Mouse (Mus musculus) megakaryocyte-erythroid progenitor cell, adult 5-6 weeks (primary cell): ENCODE results near the gene Cdh1. TPM values are rescaled to one million over a fixed set of nuclear protein-coding genes. Genes with fewer than 3 reads are reported as not detected.

ENCODE experiments used
- ATAC-seq: replicated peaks from 2 replicates; pipeline ENCODE4 v1.8.0; 2016; ENCODE audit warnings: mild to moderate bottlenecking, inconsistent platforms; ENCODE audit not compliant: severe bottlenecking, poor library complexity, low FRiP score, low TSS enrichment
- total RNA-seq, 2 experiments: library from RNA; stranded (forward) in 1 of 2; stranded (reverse) in 1 of 2; fragments of 200-1000, 215-1000 nt in 1 of 2; fragments of >200 nt in 1 of 2; fragmentation: Nextera tagmentation in 1 of 2; gene quantifications; 2 replicates each; pipeline ENCODE4 v1.2.3; 2014 to 2017

The Cdh1 gene
- total RNA-seq, 2 experiments from 2014 or later = not detected

DNA sequence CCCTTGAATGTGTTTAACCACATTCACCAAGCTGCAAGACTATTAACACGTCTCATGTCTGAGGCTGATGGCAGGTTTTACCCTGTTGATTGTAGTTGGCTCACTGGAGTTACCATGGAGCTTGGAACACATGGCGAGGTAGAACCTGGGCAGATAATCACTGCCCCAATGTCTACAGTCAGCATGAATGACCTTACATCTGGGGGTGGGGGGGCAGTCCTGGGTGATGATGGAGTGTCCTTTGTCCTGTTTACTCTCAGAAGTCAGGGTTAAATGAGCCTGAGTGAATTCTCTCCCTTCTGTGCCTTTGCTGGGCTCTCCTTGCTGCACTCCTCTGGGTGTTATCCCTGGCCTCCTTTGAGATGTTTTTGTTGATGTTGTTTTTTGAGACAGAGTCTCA, 39.0 kb downstream of the Cdh1 start:
- ATAC-seq = no peak

DNA sequence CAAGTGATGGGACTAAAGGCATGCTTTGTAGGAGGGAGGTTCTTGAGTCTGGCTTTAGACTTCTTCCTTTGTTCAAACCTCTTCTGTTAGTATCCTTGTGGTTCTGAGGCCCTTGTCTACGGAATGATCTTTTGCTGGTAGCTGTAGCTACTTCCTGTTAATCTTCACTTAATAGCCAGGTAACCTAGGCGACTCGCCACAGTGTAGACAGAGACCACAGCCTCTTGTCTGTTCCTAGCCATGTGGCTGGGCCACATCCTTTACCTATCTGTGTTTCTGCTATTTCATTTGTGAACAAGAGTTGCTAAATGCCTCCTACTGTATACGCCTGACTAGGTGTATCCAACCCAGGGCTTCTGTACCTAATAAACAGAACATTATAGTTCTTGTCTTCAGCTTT, 39.9 kb downstream of the Cdh1 start:
- ATAC-seq = no peak

DNA sequence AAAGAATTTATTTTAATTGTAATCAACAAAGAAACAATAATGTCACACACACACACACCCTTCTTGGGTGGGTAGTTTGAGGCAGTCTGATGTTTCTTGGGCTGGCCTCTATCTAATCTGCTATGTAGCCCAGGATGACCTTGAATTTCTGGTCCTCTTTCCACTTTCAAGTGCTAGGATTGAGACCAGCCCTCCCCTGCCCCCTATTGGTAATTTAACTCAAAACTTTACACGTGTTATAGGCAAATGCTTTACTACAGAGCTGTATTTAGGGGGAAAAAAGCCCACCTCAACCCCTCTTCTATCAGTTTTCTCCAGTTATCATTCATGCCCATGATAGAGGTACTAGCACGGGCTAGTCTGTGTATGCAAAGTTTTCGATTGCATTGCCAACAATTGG, 41.8 kb downstream of the Cdh1 start:
- ATAC-seq = no peak

DNA sequence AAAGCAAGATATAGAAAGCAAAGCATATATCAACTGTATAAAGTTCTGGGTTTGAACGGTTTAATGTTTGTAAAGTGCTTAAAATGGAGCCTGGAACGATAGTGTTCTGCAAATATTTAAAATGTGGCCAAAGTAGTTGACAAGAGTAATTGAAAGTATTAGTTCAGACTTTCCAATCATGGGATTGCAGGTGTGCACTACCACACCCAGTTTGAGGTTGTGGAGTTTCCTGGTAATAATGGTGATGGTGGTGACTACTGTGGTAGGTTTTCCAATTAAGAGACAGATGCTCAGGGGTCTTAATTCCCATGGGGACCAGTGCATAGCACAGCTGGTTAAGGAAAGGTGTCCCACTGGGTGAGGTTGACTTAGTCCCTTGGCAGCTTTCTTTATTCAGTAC, 43.0 kb downstream of the Cdh1 start:
- no peak for ATAC-seq

DNA sequence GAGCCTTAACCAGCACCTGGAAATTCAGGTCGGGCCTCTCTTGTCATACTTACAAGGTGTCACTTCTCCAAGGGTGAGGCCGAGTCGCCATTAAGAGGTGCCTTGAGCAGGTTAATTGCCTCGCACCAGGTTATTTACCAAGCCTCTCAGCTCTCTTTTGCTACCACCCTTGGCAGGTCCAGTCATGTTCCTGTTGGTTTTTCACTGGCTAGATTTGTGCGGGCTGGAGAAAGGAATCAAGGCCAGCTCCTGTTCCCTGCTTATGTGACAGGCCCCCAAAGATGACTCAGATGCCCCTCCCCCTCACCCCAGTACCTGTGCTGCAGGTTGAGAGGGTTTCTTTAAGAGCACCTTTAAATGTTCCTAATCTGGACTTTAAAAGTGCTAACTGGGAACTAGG, 43.6 kb downstream of the Cdh1 start:
- ATAC-seq = no peak

DNA sequence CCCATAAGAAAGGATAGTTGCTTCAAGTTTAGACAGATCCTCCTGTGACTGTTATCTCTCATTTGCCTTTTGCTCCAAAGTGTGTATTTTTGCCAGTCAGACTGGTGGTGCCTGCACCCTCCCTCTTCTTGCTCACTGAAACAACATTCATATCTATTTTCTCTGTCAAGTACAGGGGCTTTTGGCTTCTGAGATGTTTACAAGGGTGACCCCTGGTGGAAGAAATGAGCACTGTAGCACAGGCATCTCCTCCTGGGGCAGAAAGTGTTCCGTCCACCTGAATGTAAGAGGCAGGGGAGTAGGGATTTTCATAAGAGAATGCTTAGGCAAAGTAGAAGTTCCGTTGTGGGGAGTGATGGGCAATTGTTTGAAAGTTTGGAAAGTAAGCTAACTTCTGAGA, 44.2 kb downstream of the Cdh1 start:
- peak; percentile 78 for ATAC-seq

DNA sequence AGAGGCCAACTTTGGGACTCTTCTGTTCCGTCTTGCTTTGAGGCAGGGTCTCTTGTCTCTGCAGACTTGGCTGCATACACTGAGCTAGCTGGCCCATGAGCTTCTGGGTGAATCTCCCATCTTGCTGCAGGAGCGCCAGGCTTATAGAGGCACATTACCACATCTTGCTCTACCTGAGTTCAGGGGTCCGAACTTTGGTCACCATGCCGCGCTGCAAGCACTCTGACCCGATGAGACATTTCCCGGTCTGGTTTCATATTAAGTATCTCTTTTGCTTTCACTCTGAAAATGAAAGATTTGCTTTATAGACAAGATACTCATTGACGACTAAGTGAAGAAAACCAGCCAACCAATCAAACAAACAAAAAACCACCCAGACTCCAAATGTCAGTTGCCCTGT, 45.3 kb downstream of the Cdh1 start:
- no peak for ATAC-seq

DNA sequence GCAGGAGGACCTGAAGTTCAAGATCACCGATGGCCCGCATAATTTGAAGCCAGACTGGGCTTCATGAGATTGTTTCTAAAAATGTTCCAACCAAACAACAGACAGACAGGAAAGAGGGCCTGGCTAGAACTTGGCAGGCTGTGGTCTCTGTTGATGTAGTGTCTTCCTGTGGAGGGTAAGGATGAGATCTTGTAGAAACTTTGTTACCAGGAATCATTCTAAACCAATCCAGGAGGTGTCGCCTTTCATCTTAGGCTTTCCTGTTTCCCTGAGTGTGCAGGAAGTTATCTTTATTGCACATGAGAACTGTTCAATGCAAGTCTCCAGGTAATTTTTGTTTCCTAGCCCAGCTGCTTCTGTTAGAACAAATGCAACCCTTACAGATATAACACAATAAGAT, 48.8 kb downstream of the Cdh1 start:
- ATAC-seq = no peak

DNA sequence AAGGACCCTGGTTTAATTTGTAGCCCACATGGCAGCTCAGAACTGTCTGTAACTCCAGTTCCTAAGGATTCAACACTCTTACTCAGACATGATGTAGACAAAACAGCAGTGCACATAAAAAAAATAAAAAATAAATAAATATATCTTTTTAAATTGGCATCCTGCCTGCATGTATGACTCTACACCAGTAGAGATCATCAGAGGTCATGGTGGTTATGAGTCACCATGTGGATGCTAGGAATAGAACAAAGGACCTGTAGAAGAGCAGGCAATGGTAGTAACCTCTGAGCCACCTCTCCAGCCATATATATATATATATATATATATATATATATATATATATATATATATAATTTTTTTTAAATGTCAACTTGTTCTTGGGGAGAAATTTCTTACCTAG, 52.9 kb downstream of the Cdh1 start:
- ATAC-seq = no peak

DNA sequence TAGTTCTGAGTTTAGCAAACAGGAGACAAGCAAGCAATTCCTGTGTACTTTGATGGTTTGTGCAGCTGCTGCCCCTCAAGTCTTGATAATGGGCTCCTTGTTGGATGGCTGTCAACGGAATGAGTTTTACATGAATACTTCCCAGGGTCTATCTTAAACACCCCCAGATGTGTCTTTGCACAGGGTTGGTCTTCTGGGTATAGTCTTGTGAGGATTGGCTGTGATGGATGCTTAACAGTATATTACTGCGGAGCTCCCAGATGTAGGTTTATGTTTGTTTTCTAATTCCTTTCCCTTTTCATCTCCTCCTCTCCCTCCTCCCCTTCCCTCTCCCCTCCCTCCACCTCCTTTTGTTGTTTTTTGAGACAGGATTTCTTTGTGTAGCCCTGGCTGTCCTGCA, 69.6 kb downstream of the Cdh1 start:
- no peak for ATAC-seq

DNA sequence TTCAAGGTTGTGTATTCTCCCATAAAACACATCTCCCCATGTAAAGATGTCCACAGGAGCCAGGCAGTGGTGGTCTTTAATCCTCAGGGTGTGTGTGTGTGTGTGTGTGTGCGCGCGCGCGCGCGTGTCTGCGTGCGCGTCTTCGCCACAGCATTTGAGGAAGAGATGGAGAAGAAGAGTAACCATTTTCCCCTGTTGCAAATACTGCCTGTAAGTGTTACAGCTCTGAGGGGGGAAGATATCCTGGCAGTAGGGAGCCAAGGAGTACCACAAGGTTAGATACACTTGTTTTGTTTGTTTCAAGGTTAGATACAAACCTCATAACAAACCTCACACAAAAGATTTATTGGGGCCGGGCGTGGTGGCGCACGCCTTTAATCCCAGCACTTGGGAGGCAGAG, 71.2 kb downstream of the Cdh1 start:
- ATAC-seq = no peak

DNA sequence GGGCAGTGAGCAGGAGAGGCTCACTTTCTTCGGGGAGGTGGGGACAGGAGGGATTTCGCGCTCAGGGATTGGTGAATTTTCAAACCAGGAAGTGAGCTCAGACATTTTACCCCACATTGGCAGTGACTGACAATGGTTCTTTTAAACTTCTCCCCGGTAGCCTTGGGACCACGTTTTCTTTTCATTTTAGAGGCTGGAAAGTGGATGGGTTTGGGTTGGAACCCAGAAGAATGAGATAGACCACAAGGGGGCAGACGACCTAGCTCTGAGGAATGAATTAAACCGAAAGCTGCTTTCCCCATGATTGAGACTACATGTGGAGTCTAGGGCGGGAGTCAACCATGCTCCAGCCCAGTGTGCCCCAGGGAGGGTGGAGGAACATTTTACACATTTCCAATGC, 71.7 kb downstream of the Cdh1 start:
- ATAC-seq = 0 out of 2 replicates have a peak, but pooled peaks have one; percentile 41

DNA sequence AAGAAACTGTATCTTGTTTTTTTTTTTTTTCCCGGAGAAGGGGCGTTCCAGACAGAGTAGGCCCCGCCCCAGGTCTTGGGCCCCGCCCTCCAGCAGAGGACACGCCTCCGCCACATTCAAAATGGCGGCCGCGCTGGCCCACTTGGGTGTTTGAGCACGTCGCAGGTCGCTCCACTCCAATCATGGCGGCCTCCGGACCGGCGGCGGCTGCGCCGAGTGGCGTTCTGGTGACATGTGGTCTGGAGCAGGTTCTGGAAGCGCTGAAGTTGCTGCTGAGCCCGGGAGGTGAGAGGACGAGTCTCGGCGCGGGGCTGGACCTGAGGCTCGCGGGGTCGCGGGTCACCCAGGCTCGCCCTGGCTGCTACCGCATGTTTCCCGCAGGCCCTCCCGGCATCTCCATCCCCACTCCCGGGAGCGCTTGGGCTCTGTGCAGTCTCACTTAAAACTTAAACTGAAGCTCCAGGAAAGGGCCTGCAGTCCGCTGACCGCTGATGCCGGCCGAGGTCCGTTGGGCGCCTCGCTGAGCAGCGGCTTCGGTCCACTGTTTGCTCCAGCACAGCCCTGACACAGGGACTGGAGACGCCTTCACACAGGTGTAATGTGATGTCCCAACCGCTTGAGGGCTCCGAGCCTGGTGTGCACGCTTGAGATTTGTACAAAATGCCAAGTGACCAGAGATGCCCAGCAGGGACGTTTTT, 80.0 kb downstream of the Cdh1 start, which contains the start of gene Tango6:
Gene Tango6 (plus strand): TSS at position 98 of the 698 bp plus-strand sequence.
- peak; percentile 94 for ATAC-seq

DNA sequence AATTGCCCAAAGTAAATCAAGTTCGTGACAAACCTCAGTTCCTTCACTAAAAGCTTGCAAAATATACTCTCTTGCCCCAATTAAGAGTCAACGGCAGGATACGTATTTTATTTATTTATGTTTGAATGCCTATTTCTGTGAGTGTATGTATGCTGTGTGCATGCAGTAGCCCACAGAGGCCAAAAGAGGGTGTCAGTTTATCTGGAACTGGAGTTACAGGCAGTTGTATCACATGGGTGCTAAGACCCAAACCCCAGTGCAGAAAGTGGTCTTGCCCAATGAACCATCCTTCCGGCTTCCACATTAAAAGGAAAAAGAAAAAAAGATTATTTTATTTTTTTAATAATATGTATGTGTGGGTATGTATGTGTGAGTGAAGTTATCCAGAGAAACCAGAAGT, 81.2 kb downstream of the Cdh1 start:
- no peak for ATAC-seq

DNA sequence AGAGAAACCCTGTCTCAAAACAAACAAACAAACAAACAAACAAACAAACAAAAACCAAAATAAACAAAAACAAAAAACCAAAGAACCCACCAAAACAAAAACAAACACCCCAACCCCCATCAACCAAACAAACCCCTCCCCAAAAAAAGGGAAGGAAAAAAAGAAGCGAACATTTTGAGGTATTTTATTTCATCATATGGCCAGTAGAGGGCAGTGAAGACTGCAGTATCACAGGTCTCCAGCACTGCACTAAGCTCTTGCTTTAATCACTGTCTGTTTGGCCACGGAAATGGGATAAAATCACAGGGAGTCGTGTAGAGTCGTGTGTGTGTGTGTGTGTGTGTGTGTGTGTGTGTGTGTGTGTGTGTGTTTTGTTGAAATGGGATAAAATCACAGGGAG, 84.3 kb downstream of the Cdh1 start:
- no peak for ATAC-seq

DNA sequence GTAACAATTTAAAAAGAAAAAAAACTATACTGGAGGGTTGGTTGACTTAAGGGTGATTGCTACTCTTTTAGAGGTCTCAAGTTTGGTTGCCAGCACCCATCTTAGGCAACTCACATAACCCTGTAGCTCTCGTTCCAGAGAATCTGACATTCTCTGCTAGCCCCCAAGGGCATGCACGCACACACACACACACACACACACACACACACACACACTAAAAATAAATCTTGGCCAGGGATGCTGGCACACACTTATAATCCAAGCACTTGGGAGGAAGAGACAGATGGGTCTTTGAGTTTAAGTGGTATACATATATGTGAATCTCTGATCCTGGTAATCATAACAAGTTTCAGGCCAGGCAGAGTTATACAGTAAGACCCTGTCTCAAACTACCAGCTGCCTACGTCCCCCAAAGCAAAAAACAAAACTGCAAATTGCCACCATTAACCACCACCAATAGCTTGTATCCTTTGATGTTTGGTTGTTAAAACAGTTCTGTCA, 94.6 kb downstream of the Cdh1 start:
- no peak for ATAC-seq

DNA sequence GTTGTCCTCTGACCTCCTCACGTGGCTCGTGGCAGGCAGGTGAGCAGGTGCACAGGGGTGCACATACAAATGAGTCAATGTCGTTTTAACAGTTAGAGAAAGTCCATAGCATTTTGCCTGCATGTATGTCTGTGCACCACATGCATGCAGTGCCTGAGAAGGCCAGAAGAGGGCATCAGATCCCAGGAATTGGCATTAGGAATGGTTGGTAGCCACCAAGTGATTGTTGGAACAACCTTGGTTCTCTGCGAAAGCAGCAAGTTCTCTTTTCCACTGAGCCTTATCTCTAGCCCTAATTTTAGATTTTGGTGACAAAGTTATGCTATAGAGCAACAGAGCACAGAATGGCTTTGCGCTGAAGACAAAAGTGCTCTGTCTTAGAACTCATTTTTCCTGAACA, 96.4 kb downstream of the Cdh1 start:
- no peak; the same call in 1 of the 2 replicates for ATAC-seq

DNA sequence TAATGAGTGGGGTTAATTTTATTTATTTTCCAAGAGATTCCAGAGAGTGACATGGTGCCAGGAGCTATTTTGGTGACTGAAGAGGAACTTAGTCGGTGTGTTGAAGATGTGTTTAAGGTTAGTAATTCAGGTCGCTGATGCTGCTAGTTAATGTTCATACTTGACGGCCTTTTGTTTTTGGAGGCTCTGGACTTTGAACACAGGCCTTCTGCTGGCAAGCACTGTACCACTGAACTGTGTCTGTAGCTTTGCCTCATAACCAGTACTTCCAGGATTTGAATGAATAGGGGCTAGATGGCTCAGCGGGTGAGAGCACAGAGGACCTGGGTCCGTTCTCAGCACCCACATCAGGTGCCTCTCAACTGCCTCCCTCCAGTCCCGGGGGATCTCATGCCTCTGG, 97.0 kb downstream of the Cdh1 start:
- ATAC-seq = no peak

DNA sequence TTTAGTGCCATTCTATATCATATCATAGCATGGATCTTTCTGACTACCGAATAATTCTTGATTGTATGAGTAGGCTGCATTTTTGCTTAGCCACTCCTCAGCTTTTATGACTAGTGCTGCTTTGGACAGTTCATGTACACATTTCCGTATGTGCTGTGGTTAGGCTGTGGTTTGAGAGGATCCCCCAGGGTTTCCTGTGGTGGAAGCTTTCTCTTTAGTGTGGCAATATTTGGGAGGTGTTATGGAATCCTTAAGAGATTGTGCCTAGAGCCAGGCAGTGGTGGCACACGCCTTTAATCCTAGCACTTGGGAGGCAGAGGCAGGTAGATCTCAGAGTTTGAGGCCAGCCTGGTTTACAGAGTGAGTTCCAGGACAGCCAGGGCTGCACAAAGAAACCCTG, 98.2 kb downstream of the Cdh1 start:
- ATAC-seq = no peak

DNA sequence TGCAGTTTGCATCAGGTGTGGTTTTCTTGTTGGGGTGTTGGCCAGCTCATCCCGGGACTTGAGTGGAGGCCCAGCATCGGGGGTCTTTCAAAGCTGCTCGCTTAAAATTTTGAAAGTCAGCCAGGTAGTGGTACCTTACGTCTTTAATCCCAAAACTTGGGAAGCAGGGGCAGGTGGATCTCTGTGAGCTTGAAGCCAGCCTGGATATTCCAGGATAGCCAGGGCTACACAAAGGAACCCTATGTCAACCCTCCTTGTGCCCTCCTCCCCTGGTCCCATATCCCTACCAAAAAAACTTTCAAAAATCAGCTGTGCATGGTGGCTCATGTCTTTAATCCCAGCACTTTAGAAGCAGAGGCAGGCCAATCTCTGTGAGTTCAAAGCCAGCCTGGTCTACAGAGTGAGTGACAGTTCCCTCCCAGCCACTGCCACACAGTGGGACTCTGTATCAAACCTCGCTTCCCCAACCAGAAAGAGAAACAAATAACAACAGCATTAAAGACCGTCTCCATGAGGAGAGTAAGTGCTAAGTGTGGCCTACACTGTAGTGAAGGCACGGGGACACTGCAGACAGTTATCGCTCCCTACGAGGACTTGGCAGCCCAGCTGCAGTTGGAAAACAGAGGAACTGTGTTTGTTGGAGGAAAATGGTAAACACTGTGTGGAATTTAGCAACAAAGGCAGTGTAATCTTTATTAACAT, 101.2 kb downstream of the Cdh1 start:
- no peak for ATAC-seq

DNA sequence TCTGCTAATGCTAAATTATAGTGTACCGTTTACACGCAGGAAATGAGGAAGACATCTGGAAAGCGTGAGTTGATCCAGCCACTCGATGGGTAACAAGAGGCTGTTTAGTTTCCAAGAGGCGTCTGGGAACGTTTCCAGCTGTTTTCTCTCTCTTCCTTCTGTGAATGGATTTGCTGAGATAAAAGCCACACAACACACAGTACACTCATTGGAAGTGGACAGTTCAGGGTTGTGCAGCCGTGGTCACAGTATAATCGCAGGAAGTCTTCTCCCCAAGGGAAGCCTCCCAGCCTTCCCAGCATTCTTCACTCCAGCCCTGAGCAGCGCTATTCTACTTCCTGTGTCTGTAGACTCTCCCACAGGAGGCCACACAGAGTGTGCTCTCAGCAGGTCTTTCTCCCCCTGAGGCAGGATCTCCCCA, 101.8 kb downstream of the Cdh1 start:
- no peak for ATAC-seq
